Mouse (Mus musculus) hindbrain, embryonic 14.5 days (tissue): ENCODE data around the gene Ubash3a. TPM values are rescaled to one million over a fixed set of nuclear protein-coding genes. Genes with fewer than 3 reads are reported as not detected.
A peak's percentile ranks its signal among the peaks of the same experiment; 100 is the strongest.

Experiments used
- ATAC-seq: fragments of 200-750 bp; cut with Nextera tagmentation; 2 replicates; pipeline ENCODE4 v1.8.0; 2017; ENCODE audit warnings: moderate number of reproducible peaks, mild to moderate bottlenecking, moderate TSS enrichment, moderate library complexity; ENCODE audit not compliant: low FRiP score
- DNase-seq: peaks from one replicate; pipeline ENCODE4 v3.0.0-alpha.2; 2015; ENCODE audit warnings: low spot score
- H3K27ac ChIP-seq: fragments of 300-500 bp; sonication (generic); 2 replicates; pipeline ENCODE4 v1.5.1; 2014; ENCODE audit warnings: mild to moderate bottlenecking, moderate library complexity
- H3K27me3 ChIP-seq: fragments of 300-500 bp; sonication (generic); 2 replicates; pipeline ENCODE4 v1.6.1; 2014; ENCODE audit warnings: mild to moderate bottlenecking, low read length, mixed read lengths; ENCODE audit not compliant: control insufficient read depth, insufficient read depth
- H3K36me3 ChIP-seq: fragments of 300-500 bp; sonication (generic); replicated peaks from 2 replicates; pipeline ENCODE4 v1.6.1; 2014; ENCODE audit not compliant: control insufficient read depth, insufficient read depth
- H3K4me1 ChIP-seq: fragments of 300-500 bp; sonication (generic); replicated peaks from 2 replicates; pipeline ENCODE4 v1.6.1; 2014; ENCODE audit warnings: antibody characterized with exemption, low read length, mixed read lengths; ENCODE audit not compliant: control insufficient read depth, insufficient read depth
- H3K4me2 ChIP-seq: fragments of 300-500 bp; sonication (generic); replicated peaks from 2 replicates; pipeline ENCODE4 v1.6.1; 2014; ENCODE audit warnings: mild to moderate bottlenecking, moderate library complexity
- H3K4me3 ChIP-seq: fragments of 300-500 bp; sonication (generic); replicated peaks from 2 replicates; pipeline ENCODE4 v1.5.1; 2014; ENCODE audit warnings: mild to moderate bottlenecking, low read length
- H3K9ac ChIP-seq: fragments of 300-500 bp; sonication (generic); 2 replicates; pipeline ENCODE4 v1.6.1; 2014
- H3K9me3 ChIP-seq: fragments of 300-500 bp; sonication (generic); 2 replicates; pipeline ENCODE4 v1.6.1; 2016; ENCODE audit warnings: low read length; ENCODE audit not compliant: control insufficient read depth
- WGBS: fragments of 180-500 bp; shearing (Covaris S2); extraction: QIAGEN DNeasy Blood & Tissue Kit; methylation state at CpG from one replicate; pipeline ENCODE4 v1.1.7; 2014; 5-methylcytosine and 5-hydroxymethylcytosine counted together
- polyA plus RNA-seq: library from polyadenylated mRNA; unstranded; fragments of >200 nt; fragmentation: Nextera tagmentation; extraction: Ambion mirVana; gene quantifications from 2 replicates; pipeline ENCODE4 v1.2.1, GENCODE M21; 2014

Gene Ubash3a
- polyA plus RNA-seq, 1 experiment from 2014 or later: not detected

GRCm38 (mm10) chr17:31290859-31291258, 83.2 kb downstream of the Ubash3a start:
- 65% methylated on average over 6 of the region's 6 CpGs for WGBS

GRCm38 (mm10) chr17:31294363-31295214, 86.9 kb downstream of the Ubash3a start:
- peaks cover 21% of the 10 kb centered on the region for H3K4me1 ChIP-seq
- no peak for DNase-seq
- H3K36me3 ChIP-seq: no peaks in the 10 kb centered on the region
- no peak overlapping the region for H3K27ac ChIP-seq
- H3K4me2 ChIP-seq: peak overlapping the region; percentile 95
- WGBS: 87% methylated on average over 15 of the region's 15 CpGs
- no peaks in the 10 kb centered on the region for H3K9me3 ChIP-seq
- ATAC-seq: no peak
- H3K4me3 ChIP-seq: no peak overlapping the region
- H3K9ac ChIP-seq: no peak overlapping the region
- H3K27me3 ChIP-seq: no peaks in the 10 kb centered on the region

More at GRCm38 (mm10) chr17:31290859-31291258, 83.2 kb downstream of the Ubash3a start:
- no peak overlapping the region for H3K27ac ChIP-seq
- H3K4me3 ChIP-seq: no peak overlapping the region
- no peaks in the 10 kb centered on the region for H3K9me3 ChIP-seq
- ATAC-seq: no peak
- H3K4me2 ChIP-seq: no peak overlapping the region
- no peak overlapping the region for H3K9ac ChIP-seq
- peaks cover 6% of the 10 kb centered on the region for H3K4me1 ChIP-seq
- no peaks in the 10 kb centered on the region for H3K36me3 ChIP-seq
- H3K27me3 ChIP-seq: no peaks in the 10 kb centered on the region
- DNase-seq: no peak

GRCm38 (mm10) chr17:31295215-31295891, 87.7 kb downstream of the Ubash3a start:
- Histone ChIP-seq H3K9me3 (no peaks in the 10 kb centered on the region), H3K4me2 (peak overlapping the region; percentile 95), H3K36me3 (no peaks in the 10 kb centered on the region), H3K4me1 (peaks cover 21% of the 10 kb centered on the region), H3K4me3 (peak overlapping the region; percentile 68), H3K27ac (peak overlapping the region; percentile 88), H3K9ac (peak overlapping the region; percentile 87), H3K27me3 (no peaks in the 10 kb centered on the region)
- 0 out of 2 replicates have a peak, but pooled peaks have one; percentile 25 for ATAC-seq
- 19% methylated on average over 25 of the region's 25 CpGs for WGBS
- peak; percentile 65 for DNase-seq

GRCm38 (mm10) chr17:31295892-31296781, 88.5 kb downstream of the Ubash3a start:
- Histone ChIP-seq H3K4me1 (peaks cover 21% of the 10 kb centered on the region), H3K27me3 (no peaks in the 10 kb centered on the region), H3K36me3 (no peaks in the 10 kb centered on the region), H3K9ac (peak overlapping the region; percentile 87), H3K4me3 (peak overlapping the region; percentile 68), H3K9me3 (no peaks in the 10 kb centered on the region), H3K27ac (peak overlapping the region; percentile 88), H3K4me2 (peak overlapping the region; percentile 95)
- ATAC-seq (peak; percentile 75), DNase-seq (peak; percentile 56)
- WGBS: under 1% methylated on average over 67 of the region's 68 CpGs

Other genes starting within 250 kb of the Ubash3a start
- 19.3 and 21.1 TPM in 2 replicates for gene Abcg1, start 150.2 kb upstream of the Ubash3a start, polyA plus RNA-seq
- gene Tff3, start 78.2 kb upstream of the Ubash3a start, polyA plus RNA-seq: 2.9 and 4.5 TPM in 2 replicates
- not detected in 2 replicates for gene Tff2, start 63.6 kb upstream of the Ubash3a start, polyA plus RNA-seq
- not detected in 2 replicates for gene Tff1, start 42.6 kb upstream of the Ubash3a start, polyA plus RNA-seq
- gene Tmprss3, start 8.9 kb upstream of the Ubash3a start, polyA plus RNA-seq: 0.11 TPM in 1 of 2 replicates, not detected in the other
- 3.5 and 5.0 TPM in 2 replicates for gene Rsph1, start 69.5 kb downstream of the Ubash3a start, polyA plus RNA-seq
- 10.4 and 11.6 TPM in 2 replicates for gene Slc37a1, start 78.9 kb downstream of the Ubash3a start, polyA plus RNA-seq
- gene Pde9a, start 178.3 kb downstream of the Ubash3a start, polyA plus RNA-seq: 31.1 and 32.6 TPM in 2 replicates